Mouse (Mus musculus) stomach, adult 2 months (tissue): ENCODE measurements around the gene Olfr767. TPM values are rescaled to one million over a fixed set of nuclear protein-coding genes. Genes with fewer than 3 reads are reported as not detected.

Source experiments
- polyA plus RNA-seq: library from polyadenylated mRNA; depleted of rRNA; stranded (reverse); fragments of >200 nt; gene quantifications from 2 replicates; pipeline ENCODE4 v1.2.3, GENCODE M21; 2012; rRNA removed

Olfr767 gene
- not detected in 2 replicates for polyA plus RNA-seq

DNA sequence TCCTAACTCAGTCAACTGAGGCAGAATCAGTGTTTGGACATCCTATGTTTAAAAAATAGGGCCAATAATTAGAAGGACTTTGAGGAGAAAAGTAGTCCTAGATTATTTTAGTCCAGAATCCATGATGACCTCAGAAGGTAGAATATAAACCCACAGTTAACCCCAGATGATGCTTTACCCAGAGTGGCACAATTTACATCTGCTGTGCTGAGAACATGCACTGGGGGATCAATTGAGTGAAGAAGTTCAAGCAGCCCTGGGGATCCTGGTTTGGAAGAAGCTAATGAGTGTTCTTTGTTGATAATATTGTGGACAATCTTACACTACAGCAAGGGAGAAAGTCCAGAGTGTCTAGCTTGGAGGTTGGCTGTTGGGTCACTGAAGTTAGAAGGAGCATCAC lies at the start of gene Olfr767:
TSS of gene Olfr767 (minus strand) at position 101 of the 400 bp plus-strand sequence.

DNA sequence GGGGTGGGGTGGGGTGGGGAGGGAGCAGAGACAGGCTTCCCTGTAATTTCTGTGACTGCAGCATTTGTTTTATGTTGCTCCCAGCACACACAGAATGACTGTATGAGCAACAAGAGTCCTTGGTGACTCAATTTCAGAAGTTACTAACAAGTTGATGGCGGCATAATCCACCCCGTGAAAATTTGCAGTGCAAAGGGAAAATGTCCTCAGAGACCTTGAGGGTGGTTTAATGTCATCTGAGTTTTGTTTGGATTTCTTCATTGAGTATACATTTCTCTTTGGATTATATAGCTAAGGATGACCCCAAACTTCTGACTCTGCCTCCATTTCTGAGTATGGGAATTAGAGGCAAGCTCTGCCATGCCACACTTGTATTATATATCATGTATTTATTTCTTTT lies 35.1 kb upstream of the Olfr767 start, which contains the start of gene Olfr769:
TSS of gene Olfr769 (minus strand) at position 101 of the 400 bp plus-strand sequence.

DNA sequence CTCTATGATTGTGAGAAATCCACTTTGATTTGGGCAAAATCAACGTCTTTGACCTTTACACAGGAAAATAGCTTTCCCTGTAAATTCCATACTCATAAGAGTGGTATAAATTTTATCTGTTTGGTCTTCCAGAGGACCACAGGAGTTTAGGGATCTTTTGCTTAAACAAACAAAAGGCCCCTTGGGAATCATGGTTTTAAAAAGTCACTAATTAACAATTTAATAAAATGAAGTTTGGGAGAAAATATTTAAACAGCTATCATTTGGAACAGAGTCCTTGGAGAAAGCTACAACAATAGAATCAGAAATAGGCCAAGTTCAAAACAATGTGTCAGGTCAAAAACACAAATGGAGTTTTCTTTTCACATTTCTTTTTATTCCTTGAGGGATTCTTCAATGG lies 16.6 kb upstream of the Olfr767 start, which contains the start of gene Olfr768:
TSS of gene Olfr768 (minus strand) at position 101 of the 400 bp plus-strand sequence.

DNA sequence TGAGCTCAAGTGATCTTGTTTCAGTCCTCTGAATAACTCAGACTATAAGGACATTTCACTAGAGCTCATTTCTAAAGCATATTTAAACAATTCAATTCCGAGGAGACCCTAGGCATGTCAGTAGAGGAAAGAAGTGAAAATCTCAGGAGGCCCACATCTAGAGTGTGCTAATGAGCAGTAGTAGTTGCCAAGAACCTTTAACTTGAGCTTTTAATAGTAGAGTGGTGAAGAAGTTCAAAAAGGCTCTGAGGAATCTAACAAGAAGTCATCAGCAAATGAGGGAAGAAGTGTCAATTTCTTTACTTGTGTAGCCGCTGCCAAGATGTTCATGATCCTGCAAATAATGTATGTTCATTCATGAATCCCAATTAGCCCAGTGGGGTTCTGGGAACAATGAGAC lies 13.8 kb downstream of the Olfr767 start, which contains the start of gene Olfr766-ps1:
TSS of gene Olfr766-ps1 (minus strand) at position 101 of the 400 bp plus-strand sequence.

DNA sequence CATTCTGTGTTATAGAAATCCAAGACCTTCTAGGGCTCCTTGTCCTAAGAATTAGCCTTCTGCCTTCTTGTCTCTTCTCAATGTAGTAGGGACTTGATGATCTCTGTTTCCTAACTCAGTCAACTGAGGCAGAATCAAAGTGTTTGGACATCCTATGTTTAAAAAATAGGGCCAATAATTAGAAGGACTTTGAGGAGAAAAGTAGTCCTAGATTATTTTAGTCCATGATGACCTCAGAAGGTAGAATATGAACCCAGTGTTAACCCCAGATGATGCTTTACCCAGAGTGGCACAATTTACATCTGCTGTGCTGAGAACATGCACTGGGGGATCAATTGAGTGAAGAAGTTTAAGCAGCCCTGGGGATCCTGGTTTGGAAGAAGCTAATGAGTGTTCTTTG lies 32.8 kb downstream of the Olfr767 start, which contains the start of gene Olfr765:
TSS of gene Olfr765 (minus strand) at position 101 of the 400 bp plus-strand sequence.

DNA sequence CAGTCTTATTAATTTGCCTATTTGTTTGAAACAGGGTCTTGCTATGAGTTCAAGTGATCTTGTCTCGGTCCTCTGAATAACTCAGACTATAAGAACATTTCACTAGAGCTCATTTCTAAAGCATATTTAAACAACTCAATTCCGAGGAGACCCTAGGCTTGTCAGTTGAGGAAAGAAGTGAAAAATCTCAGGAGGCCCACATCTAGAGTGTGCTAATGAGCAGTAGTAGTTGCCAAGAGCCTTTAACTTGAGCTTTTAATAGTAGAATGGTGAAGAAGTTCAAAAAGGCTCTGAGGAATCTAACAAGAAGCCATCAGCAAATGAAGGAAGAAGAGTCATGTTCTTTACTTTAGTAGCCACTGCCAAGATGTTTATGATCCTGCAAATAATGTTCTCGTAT lies 42.9 kb downstream of the Olfr767 start, which contains the start of gene Olfr764-ps1:
TSS of gene Olfr764-ps1 (minus strand) at position 101 of the 400 bp plus-strand sequence.

Other genes with a start within 250 kb of the Olfr767 start
- gene Gdf11, start 191.2 kb downstream of the Olfr767 start, polyA plus RNA-seq = 0.54 TPM in 2 replicates
- gene Cd63, start 181.9 kb downstream of the Olfr767 start, polyA plus RNA-seq = 52.8 and 59.1 TPM in 2 replicates
- gene Rdh5, start 160.0 kb downstream of the Olfr767 start, polyA plus RNA-seq = 13.0 and 16.4 TPM in 2 replicates
- 50.6 and 55.1 TPM in 2 replicates for gene Bloc1s1, start 158.9 kb downstream of the Olfr767 start, polyA plus RNA-seq
- gene Itga7, start 149.1 kb downstream of the Olfr767 start, polyA plus RNA-seq = 45.3 and 45.5 TPM in 2 replicates
- 2.9 and 4.1 TPM in 2 replicates for gene Mettl7b, start 121.9 kb downstream of the Olfr767 start, polyA plus RNA-seq
- not detected in 2 replicates for gene Olfr9, start 93.5 kb downstream of the Olfr767 start, polyA plus RNA-seq
- gene Olfr763, start 72.1 kb downstream of the Olfr767 start, polyA plus RNA-seq = not detected in 2 replicates
- gene Olfr764-ps1, start 43.0 kb downstream of the Olfr767 start, polyA plus RNA-seq = not detected in 2 replicates
- gene Olfr765, start 32.9 kb downstream of the Olfr767 start, polyA plus RNA-seq = not detected in 2 replicates
- gene Olfr766-ps1, start 13.9 kb downstream of the Olfr767 start, polyA plus RNA-seq = not detected in 2 replicates
- not detected in 2 replicates for gene Olfr768, start 16.5 kb upstream of the Olfr767 start, polyA plus RNA-seq
- gene Olfr769, start 35.0 kb upstream of the Olfr767 start, polyA plus RNA-seq = not detected in 2 replicates
- not detected in 2 replicates for gene Olfr770, start 56.1 kb upstream of the Olfr767 start, polyA plus RNA-seq
- gene Olfr771, start 81.8 kb upstream of the Olfr767 start, polyA plus RNA-seq = not detected in 2 replicates
- gene Olfr772, start 95.0 kb upstream of the Olfr767 start, polyA plus RNA-seq = not detected in 2 replicates
- not detected in 2 replicates for gene Olfr773, start 104.5 kb upstream of the Olfr767 start, polyA plus RNA-seq
- gene Olfr774, start 153.3 kb upstream of the Olfr767 start, polyA plus RNA-seq = not detected in 2 replicates
- not detected in 2 replicates for gene Olfr775, start 165.5 kb upstream of the Olfr767 start, polyA plus RNA-seq
- not detected in 2 replicates for gene Olfr776, start 176.2 kb upstream of the Olfr767 start, polyA plus RNA-seq
- gene Olfr777, start 188.6 kb upstream of the Olfr767 start, polyA plus RNA-seq = not detected in 2 replicates
- gene Olfr780, start 235.2 kb upstream of the Olfr767 start, polyA plus RNA-seq = not detected in 2 replicates
- not detected in 2 replicates for gene Olfr781, start 245.9 kb upstream of the Olfr767 start, polyA plus RNA-seq